Mouse (Mus musculus): ENCODE data around the gene Galk2.

DNA sequence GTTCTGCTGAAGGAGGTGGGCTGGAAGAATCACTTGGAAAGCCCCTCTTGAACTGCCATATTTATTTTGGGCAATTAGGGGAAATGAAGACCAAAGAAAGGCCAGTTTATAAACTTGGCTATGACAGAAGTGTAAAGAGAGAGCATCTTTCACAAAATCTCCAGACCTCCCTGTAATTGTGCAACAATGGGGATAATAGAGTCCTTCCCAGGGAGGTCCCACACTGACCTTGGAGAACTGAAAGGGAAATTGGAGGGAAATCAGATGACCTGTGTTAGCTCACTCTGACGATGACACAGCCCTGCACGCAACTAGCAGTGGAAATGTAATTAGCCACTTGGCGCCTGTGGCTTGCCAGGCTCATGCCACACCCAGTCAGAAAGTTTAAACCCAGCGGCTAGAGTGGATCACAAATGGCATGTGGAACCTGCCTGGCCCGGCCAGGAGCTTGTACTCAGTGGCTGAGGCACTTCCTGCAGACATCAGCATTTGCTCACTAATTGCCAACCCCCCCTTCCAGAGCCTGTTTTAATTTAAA lies 117.0 kb downstream of the Galk2 start:
- TF ChIP-seq CTCF (IDR thresholded peaks at IDR 0.05; ENCODE audit: extremely low read depth, insufficient read depth, low read length) (no peak), POLR2A (IDR thresholded peaks at IDR 0.05; ENCODE audit: extremely low read depth, insufficient read depth, low read length) (no peak)

Measured in cortical plate, adult 2 months (tissue).